Mouse (Mus musculus) neural tube, embryonic 12.5 days (tissue): Measurements from ENCODE around the gene Vars. TPM values are rescaled to one million over a fixed set of nuclear protein-coding genes. Genes with fewer than 3 reads are reported as not detected.

Experiments used
- ATAC-seq: fragments of 200-750 bp; cut with Nextera tagmentation; 2 replicates; pipeline ENCODE4 v1.8.0; 2017; ENCODE audit warnings: low read depth, mild to moderate bottlenecking, moderate TSS enrichment, moderate library complexity; ENCODE audit not compliant: low FRiP score
- H3K27ac ChIP-seq: fragments of 300-500 bp; sonication (generic); 2 replicates; pipeline ENCODE4 v1.5.1; 2016
- H3K27me3 ChIP-seq: fragments of 300-500 bp; sonication (generic); replicated peaks from 2 replicates; pipeline ENCODE4 v1.6.1; 2016; ENCODE audit warnings: mild to moderate bottlenecking
- H3K36me3 ChIP-seq: fragments of 300-500 bp; sonication (generic); 2 replicates; pipeline ENCODE4 v1.6.1; 2016; ENCODE audit warnings: mild to moderate bottlenecking
- H3K4me1 ChIP-seq: fragments of 300-500 bp; sonication (generic); 2 replicates; pipeline ENCODE4 v1.6.1; 2016
- H3K4me2 ChIP-seq: fragments of 300-500 bp; sonication (generic); replicated peaks from 2 replicates; pipeline ENCODE4 v1.6.1; 2016; ENCODE audit warnings: mild to moderate bottlenecking
- H3K4me3 ChIP-seq: fragments of 300-500 bp; sonication (generic); 2 replicates; pipeline ENCODE4 v1.5.1; 2016
- H3K9ac ChIP-seq: fragments of 300-500 bp; sonication (generic); 2 replicates; pipeline ENCODE4 v1.6.1; 2016; ENCODE audit warnings: mild to moderate bottlenecking
- H3K9me3 ChIP-seq: fragments of 300-500 bp; sonication (generic); 2 replicates; pipeline ENCODE4 v1.6.1; 2016; ENCODE audit warnings: mild to moderate bottlenecking
- WGBS: fragments of 180-500 bp; shearing (Covaris S2); methylation state at CpG from one replicate; pipeline ENCODE4 v1.1.7; 2016; 5-methylcytosine and 5-hydroxymethylcytosine counted together
- polyA plus RNA-seq: library from polyadenylated mRNA; unstranded; fragments of >200 nt; fragmentation: Nextera tagmentation; extraction: Ambion mirVana; gene quantifications from 2 replicates; pipeline ENCODE4 v1.2.1, GENCODE M21; 2016

The Vars gene
- polyA plus RNA-seq, 1 experiment from 2014 or later, result 118 TPM

DNA sequence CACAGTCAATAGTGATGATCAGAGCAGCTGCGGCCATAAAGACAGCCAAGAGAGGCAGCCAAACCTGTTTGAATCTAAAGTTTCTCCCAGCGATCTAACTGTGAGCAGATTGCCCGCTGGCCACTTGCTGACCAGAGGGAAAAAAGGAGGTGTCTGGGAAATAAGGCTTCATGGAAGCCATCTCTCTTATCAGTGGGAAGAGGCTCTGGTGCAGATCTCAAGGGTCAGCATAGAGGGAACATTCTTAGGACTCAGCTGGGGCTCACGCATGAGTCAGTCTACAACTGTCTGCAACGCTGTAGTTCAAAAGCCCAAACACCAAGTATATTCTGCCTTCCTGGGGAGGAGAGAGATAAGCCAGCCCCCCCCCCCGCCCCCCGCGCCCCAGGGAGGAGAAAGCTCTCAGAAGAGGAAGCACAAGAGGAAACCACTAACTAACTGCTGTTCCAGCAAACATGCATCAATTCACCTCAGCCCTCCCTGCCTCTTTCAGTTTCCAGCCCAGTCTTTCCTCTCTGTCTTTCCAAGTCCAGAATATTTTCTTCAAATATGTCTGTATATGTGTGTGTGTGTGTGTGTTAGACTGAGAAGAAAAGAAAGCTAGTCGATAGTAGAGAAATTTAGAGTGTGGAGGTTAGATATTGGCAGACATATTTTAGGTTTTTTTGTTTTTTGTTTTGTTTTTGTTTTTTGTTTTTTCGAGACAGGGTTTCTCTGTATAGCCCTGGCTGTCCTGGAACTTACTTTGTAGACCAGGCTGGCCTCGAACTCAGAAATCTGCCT lies 47.6 kb downstream of the Vars start:
- no peak overlapping the region for H3K4me3 ChIP-seq
- H3K4me1 ChIP-seq, result peaks cover 59% of the 10 kb centered on the region
- WGBS, result 34% methylated on average over 11 of the region's 11 CpGs
- H3K9me3 ChIP-seq, result no peaks in the 10 kb centered on the region
- no peak for ATAC-seq
- H3K36me3 ChIP-seq, result peaks cover 9% of the 10 kb centered on the region; the same call in 1 of the 2 replicates
- H3K9ac ChIP-seq, result no peak overlapping the region
- 0 out of 2 replicates have a peak overlapping the region, but pooled peaks have one; percentile 7 for H3K4me2 ChIP-seq
- no peaks in the 10 kb centered on the region for H3K27me3 ChIP-seq
- H3K27ac ChIP-seq, result no peak overlapping the region

DNA sequence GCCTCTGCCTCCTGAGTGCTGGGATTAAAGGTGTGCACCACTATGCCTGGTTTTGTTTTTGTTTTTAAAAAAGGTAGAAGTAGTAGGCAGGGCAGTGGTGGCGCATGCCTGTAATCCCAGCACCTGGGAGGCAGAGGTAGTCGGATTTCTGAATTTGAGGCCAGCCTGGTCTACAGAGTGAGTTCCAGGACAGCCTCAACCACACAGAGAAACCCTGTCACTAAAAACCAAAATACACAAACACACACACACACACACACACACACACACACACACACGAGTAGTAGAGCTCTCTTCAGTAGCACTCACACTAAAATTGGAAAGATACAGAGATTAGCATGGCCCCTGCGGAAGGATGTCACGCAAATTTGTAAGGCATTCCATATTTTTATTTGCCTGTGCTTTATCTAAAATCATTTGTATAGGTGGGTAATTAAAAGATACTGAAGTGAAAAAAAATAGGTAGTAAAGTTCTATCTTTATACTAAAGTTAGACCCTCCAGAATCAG lies 48.2 kb downstream of the Vars start:
- Histone ChIP-seq H3K27me3 (no peaks in the 10 kb centered on the region), H3K4me3 (no peak overlapping the region), H3K27ac (no peak overlapping the region), H3K4me2 (peak overlapping the region; percentile 82), H3K9me3 (no peaks in the 10 kb centered on the region), H3K9ac (no peak overlapping the region), H3K4me1 (peaks cover 59% of the 10 kb centered on the region), H3K36me3 (peaks cover 14% of the 10 kb centered on the region)
- 75% methylated on average over 5 of the region's 5 CpGs for WGBS
- no peak for ATAC-seq

DNA sequence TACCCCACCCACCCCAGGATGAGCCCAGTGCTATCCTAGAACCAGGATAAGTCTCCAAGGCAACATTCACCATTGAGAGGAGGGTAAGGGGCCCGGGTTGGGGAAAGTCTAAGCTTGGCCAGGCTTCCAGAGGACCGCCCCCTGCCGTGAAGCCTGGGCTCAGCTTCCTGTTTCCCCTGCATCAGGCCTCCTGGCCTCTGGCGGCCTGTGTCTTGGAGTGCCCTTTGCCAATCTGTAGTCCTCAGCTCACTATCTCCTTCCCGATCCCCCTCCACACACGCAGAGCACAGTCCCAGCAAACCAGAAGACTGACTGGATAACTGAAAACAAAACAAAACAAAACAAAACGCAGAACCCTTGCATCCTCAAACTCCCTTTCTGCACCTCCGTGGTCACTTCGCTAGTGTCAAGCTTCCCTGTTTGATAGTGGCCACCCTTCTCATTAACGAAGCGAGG lies 48.8 kb downstream of the Vars start, which contains the start of gene Clic1:
TSS of gene Clic1 (plus strand) at position 406 of the 456 bp plus-strand sequence.
- Histone ChIP-seq H3K4me3 (peak within 1 kb of the TSS; percentile 42), H3K36me3 (peaks cover 18% of the 10 kb centered on the region), H3K9me3 (no peaks in the 10 kb centered on the region), H3K4me2 (peak within 1 kb of the TSS; percentile 82), H3K27ac (peak within 1 kb of the TSS; percentile 69), H3K27me3 (no peaks in the 10 kb centered on the region), H3K9ac (peak within 1 kb of the TSS; percentile 80), H3K4me1 (peaks cover 59% of the 10 kb centered on the region)
- 3% methylated on average over 11 of the region's 11 CpGs for WGBS
- ATAC-seq, result no peak

DNA sequence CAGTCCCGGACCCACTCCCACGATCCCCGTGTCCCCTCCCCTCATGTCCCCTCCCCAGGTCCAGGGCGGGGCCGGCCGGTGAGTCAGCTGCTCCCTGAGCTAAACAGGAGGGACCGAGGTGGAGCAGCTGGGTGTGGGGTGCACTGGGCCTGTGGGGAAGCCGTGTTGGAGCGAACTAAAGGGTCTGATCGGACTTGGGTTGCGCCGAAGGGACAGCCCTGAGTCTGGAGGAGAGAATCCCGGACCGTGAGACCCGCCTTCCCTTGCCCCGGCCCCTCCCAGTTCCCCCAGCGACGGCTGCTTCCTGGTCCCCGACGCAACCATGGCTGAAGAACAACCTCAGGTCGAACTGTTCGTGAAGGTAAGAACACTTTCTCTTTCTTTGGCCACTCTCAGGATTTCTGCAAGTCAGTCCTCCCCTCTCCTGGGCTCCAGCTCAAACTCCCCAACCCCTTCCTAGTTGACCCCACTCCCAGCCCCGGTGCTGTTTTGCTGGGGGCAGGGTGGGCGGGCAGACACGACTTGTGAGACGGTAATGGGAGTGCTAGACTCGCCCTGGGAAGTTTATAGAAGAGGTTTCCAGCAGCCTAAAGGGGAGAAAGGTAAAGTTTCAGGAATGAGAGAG lies 49.5 kb downstream of the Vars start:
- no peaks in the 10 kb centered on the region for H3K27me3 ChIP-seq
- H3K9me3 ChIP-seq, result no peaks in the 10 kb centered on the region
- under 1% methylated on average over 27 of the region's 27 CpGs for WGBS
- no peak for ATAC-seq
- peak overlapping the region; percentile 69 for H3K27ac ChIP-seq
- peaks cover 56% of the 10 kb centered on the region for H3K4me1 ChIP-seq
- peak overlapping the region; percentile 80 for H3K9ac ChIP-seq
- H3K36me3 ChIP-seq, result peaks cover 22% of the 10 kb centered on the region
- H3K4me3 ChIP-seq, result peak overlapping the region; percentile 42
- H3K4me2 ChIP-seq, result peak overlapping the region; percentile 82

DNA sequence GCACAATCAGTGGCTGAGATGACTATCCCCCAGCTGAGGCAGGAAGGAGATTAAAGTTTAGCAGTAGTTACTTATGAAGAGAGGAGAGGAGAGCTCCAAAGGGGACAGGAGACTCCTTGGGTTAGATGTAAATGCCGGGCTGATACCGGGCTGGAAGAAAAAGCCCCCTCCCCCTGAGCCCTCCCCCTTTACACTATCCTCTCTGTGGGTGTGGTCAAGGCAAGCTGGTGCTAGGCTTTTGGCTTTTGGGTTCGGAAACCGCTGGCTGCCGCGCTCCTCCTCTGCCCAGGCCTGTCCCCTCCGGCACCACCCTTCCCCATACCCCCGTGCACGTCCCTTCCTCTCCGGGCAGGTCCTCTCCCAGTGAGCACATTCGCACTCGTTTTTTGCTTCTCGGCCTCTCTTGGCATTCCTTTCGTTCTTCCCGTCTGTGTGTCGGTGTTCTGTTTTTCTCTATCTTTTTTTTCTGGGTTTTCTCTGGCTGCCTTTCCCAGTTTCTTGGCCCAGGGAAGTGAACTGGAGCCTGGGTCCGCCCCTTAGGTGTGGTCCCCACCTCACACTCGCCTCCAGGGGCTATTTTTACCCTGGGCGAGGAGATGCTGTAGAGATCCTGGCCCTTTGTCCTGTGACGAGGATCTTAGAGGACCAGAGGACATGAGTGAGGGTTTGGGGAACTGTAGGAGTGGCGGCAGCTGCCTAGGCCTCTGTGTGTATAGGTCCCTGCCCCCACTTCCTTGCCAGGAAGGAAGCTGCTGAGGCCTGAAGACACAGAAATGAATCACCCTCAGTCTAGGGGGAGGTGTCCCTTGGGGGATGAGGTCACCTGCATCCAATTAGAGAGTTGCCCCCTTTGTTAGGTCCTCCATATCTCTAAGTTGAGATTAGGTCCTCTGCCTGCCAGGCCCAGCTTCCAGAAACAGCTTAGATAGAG lies 50.6 kb downstream of the Vars start:
- H3K27me3 ChIP-seq, result no peaks in the 10 kb centered on the region
- H3K4me1 ChIP-seq, result peaks cover 52% of the 10 kb centered on the region
- peak; percentile 61 for ATAC-seq

DNA sequence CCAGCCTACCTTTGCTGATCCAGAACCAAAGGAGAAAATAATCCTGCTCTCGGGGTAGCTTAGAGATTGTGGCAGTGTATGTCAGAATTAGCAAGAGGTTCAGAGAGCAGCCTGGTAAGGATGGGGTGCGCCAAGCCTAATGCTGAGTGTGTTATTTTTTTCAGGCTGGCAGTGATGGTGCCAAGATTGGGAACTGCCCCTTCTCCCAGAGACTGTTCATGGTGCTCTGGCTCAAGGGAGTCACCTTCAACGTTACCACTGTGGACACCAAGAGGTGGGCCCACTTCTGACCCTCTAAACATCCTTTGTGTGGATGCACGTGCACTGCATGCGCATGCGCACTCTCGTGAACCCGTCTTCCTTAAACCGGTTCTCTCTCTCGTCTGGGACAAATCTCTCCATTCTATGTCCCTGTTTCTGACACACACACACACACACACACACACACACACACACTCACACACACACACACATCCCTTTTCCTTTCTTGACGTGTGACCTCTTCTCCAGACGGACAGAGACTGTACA lies 51.5 kb downstream of the Vars start:
- no peaks in the 10 kb centered on the region for H3K9me3 ChIP-seq
- peaks cover 35% of the 10 kb centered on the region for H3K36me3 ChIP-seq
- no peak for ATAC-seq
- 84% methylated on average over 12 of the region's 12 CpGs for WGBS
- H3K9ac ChIP-seq, result peak overlapping the region; percentile 80
- peaks cover 46% of the 10 kb centered on the region for H3K4me1 ChIP-seq
- H3K27ac ChIP-seq, result peak overlapping the region; percentile 83
- H3K4me2 ChIP-seq, result peak overlapping the region; percentile 82
- no peaks in the 10 kb centered on the region for H3K27me3 ChIP-seq
- H3K4me3 ChIP-seq, result peak overlapping the region; percentile 42

More for the DNA sequence above, 50.6 kb downstream of the Vars start:
- Histone ChIP-seq H3K27ac (peak overlapping the region; percentile 83), H3K9ac (peak overlapping the region; percentile 80), H3K4me2 (peak overlapping the region; percentile 82), H3K4me3 (peak overlapping the region; percentile 42), H3K9me3 (no peaks in the 10 kb centered on the region), H3K36me3 (peaks cover 33% of the 10 kb centered on the region)
- WGBS, result 2% methylated on average over 21 of the region's 21 CpGs

DNA sequence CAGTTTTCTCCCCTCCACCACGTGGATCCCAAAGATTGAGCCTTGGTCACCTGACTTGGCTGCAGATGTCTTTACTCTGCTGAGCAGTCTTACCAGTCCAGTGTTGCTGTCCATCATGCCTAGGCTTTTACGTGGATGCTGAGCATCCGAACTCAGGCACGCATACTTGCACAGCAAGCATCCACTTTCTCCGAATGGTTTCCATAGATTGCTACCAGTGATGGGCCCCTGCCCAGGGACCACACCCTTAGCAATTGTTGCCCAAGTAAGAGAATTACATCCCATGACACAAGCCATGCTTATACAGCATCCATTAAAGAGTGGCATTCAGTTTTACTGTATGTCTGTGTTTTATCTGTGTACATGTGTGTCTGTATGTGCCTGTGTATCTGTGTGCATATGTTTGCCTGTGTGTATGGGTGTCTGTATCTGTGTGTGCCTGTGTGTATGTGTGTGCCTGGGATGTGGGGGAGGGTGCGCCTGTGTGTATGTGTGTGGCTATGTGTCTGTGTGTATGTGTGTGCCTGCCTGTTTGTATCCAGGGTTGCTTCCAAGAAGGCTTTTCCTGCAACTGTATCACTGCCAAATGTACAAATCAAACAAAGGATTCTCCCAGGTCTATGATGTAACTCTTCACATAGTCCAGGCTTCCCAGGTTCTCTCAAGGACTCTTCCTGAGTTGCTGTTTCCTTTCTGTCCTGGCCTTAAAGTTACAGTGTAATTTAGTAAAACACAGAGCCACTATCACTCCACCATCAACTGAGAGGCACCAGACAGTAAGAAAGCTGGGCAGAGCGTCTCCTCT lies 55.1 kb downstream of the Vars start:
- H3K36me3 ChIP-seq, result peaks cover 43% of the 10 kb centered on the region
- no peaks in the 10 kb centered on the region for H3K9me3 ChIP-seq
- no peak overlapping the region for H3K4me2 ChIP-seq
- H3K27me3 ChIP-seq, result no peaks in the 10 kb centered on the region
- H3K4me3 ChIP-seq, result no peak overlapping the region
- H3K9ac ChIP-seq, result no peak overlapping the region
- no peak overlapping the region for H3K27ac ChIP-seq
- ATAC-seq, result no peak
- WGBS, result 92% methylated on average over 7 of the region's 7 CpGs
- peaks cover 40% of the 10 kb centered on the region for H3K4me1 ChIP-seq

DNA sequence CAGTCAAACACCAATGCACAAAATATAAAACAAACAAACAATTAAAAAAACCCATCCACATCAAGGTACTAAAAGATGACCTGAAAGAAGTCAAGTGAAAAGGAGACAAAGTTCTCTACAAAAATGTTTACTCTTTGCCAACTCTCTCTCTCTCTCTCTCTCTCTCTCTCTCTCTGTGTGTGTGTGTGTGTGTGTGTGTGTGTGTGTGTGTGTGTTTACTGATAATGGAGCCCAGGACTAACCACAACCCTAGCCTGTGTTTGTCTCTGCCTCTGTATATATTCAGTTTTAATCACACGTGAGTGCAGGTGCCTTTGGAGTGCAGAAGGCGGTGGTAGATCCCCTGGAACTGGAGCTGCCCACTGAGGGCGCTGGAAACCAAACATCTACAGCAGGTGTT lies 56.3 kb downstream of the Vars start:
- Histone ChIP-seq H3K9me3 (no peaks in the 10 kb centered on the region), H3K4me3 (no peak overlapping the region), H3K4me2 (no peak overlapping the region), H3K4me1 (peaks cover 30% of the 10 kb centered on the region), H3K27ac (no peak overlapping the region), H3K9ac (no peak overlapping the region), H3K36me3 (peaks cover 53% of the 10 kb centered on the region), H3K27me3 (no peaks in the 10 kb centered on the region)
- WGBS, result 79% methylated on average over 3 of the region's 3 CpGs
- ATAC-seq, result no peak

DNA sequence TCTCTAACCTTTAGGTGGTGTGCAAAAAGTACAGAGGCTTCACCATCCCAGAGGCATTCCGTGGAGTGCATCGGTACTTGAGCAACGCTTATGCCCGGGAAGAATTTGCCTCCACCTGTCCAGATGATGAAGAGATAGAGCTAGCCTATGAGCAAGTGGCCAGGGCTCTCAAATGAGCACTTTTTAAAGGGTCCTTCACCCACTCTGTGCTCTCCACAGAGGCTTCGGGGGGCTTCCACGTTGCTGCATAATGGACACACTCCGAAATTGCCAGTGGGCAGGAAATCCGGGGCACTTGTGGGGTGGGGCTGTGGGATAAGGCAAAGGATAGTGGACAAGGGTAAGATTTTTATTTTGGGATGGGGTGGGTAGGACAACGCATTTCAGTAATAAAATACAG lies 57.5 kb downstream of the Vars start:
- WGBS, result 70% methylated on average over 9 of the region's 9 CpGs
- Histone ChIP-seq H3K9ac (0 out of 2 replicates have a peak overlapping the region, but pooled peaks have one; percentile 13), H3K9me3 (no peaks in the 10 kb centered on the region), H3K36me3 (peaks cover 56% of the 10 kb centered on the region), H3K4me1 (peaks cover 21% of the 10 kb centered on the region), H3K4me3 (no peak overlapping the region), H3K4me2 (peak overlapping the region; percentile 94), H3K27me3 (no peaks in the 10 kb centered on the region), H3K27ac (no peak overlapping the region)
- ATAC-seq, result 0 out of 2 replicates have a peak, but pooled peaks have one; percentile 0

DNA sequence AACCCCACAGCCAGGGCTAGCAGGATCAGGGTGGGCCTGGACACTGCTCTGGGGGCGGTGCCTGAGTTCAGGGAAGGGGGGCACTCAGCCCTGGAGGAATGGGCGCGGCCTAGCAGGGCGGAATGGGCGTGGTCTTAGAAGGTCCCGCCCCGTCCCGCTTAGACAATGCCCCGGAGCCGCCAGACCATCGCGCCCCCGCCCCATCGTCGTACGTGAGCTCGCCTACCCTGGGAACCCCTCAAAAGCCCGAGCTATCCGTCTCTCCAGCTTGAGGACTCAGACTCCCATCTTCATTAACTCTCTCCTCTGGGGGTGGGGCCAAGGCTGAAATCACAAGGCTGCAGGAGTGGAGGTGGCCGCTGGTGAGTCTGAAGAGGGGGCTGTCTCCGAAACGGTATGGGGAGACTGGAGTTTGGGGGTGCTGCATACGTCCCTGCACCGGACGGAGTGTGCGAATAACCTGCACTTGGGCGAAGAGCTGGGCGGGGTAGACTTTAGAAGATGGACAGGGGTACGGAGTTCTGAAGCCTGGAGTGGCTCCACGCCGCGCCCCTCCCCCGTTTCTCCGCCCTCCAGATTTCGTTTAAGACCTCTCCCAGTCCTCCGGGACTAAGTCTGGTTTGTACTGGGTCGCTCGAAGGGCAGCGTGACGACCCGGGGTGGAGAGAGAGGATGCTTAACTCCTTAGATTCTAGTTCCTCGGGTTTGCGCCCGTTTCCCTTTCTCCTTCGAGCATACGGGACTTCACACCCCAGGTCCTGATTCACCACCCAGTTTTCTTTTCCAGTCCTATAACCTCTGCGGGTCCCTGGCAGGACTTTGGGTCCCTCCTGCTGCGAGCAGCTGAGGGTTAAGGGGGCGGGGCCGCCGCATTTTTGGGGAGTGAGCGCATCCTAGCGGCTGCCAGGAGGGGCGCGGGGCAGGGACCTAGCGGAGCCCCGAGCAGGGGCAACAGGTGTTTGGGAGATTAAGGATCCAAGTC lies 58.4 kb downstream of the Vars start, which contains the start of gene Ddah2:
TSS of gene Ddah2 (plus strand) at position 125 of the 982 bp plus-strand sequence.
- peak within 1 kb of the TSS; percentile 80 for H3K4me3 ChIP-seq
- H3K9me3 ChIP-seq, result no peaks in the 10 kb centered on the region
- peaks cover 23% of the 10 kb centered on the region for H3K4me1 ChIP-seq
- H3K4me2 ChIP-seq, result peak within 1 kb of the TSS; percentile 94
- H3K27ac ChIP-seq, result peak within 1 kb of the TSS; percentile 75
- 0 out of 2 replicates have a peak, but pooled peaks cover 3% of the 10 kb centered on the region for H3K27me3 ChIP-seq
- under 1% methylated on average over 57 of the region's 57 CpGs for WGBS
- peak; percentile 93 for ATAC-seq
- H3K9ac ChIP-seq, result peak within 1 kb of the TSS; percentile 86
- H3K36me3 ChIP-seq, result peaks cover 50% of the 10 kb centered on the region
